Mouse (Mus musculus) liver, postnatal 0 days (tissue): ENCODE results near the gene Gda.

ENCODE experiments used
- CTCF ChIP-seq: sonication (generic); IDR thresholded peaks from 2 replicates; pipeline ENCODE4 v1.5.1; 2016; ENCODE audit warnings: antibody characterized with exemption, low read depth
- EP300 ChIP-seq: IDR thresholded peaks from 2 replicates; pipeline ENCODE4 v1.6.1; 2016; ENCODE audit warnings: antibody characterized with exemption, low read depth, mild to moderate bottlenecking

DNA sequence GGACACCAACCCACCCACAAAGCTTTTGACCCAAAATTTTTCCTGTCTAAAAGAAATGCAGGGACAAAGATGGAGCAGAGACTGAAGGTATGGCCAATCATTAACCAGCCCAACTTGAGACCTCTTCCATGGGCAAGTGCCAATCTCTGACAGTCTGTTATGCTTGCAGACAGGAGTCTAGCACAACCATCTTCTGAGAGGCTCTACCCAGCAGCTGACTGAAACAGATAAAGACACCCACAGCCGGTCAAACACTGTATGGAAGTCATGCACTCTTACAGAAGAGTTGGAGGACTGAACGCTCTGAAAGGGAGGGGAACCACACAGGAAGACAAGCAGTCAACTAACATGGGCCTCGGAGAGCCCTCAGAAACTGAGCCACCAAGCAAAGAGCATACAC is 36.7 kb downstream of the Gda start:
- no peak for TF ChIP-seq CTCF
- peak; percentile 75 for TF ChIP-seq EP300
